Mouse (Mus musculus) embryonic facial prominence, embryonic 13.5 days (tissue): ENCODE measurements around the gene F2rl2. TPM values are rescaled to one million over a fixed set of nuclear protein-coding genes. Genes with fewer than 3 reads are reported as not detected.

Source experiments
- ATAC-seq: fragments of 200-750 bp; cut with Nextera tagmentation; 2 replicates; pipeline ENCODE4 v1.8.0; 2017; ENCODE audit warnings: low read depth; ENCODE audit not compliant: insufficient number of reproducible peaks, insufficient read depth, low FRiP score, low TSS enrichment
- H3K27ac ChIP-seq: fragments of 300-500 bp; sonication (generic); 2 replicates; pipeline ENCODE4 v1.5.1; 2015; ENCODE audit warnings: moderate library complexity, mild to moderate bottlenecking, inconsistent platforms
- H3K27me3 ChIP-seq: fragments of 300-500 bp; sonication (generic); 2 replicates; pipeline ENCODE4 v1.6.1; 2015; ENCODE audit warnings: mild to moderate bottlenecking, inconsistent platforms
- H3K36me3 ChIP-seq: fragments of 300-500 bp; sonication (generic); 2 replicates; pipeline ENCODE4 v1.6.1; 2015; ENCODE audit warnings: mild to moderate bottlenecking, inconsistent platforms
- H3K4me1 ChIP-seq: fragments of 300-500 bp; sonication (generic); 2 replicates; pipeline ENCODE4 v1.6.1; 2015; ENCODE audit warnings: inconsistent platforms
- H3K4me2 ChIP-seq: fragments of 300-500 bp; sonication (generic); 2 replicates; pipeline ENCODE4 v1.6.1; 2015; ENCODE audit warnings: moderate library complexity, mild to moderate bottlenecking, inconsistent platforms
- H3K4me3 ChIP-seq: fragments of 300-500 bp; sonication (generic); 2 replicates; pipeline ENCODE4 v1.5.1; 2015; ENCODE audit warnings: mild to moderate bottlenecking, inconsistent platforms
- H3K9ac ChIP-seq: fragments of 300-500 bp; sonication (generic); 2 replicates; pipeline ENCODE4 v1.6.1; 2015; ENCODE audit warnings: mild to moderate bottlenecking, inconsistent platforms
- H3K9me3 ChIP-seq: fragments of 300-500 bp; sonication (generic); 2 replicates; pipeline ENCODE4 v1.6.1; 2016; ENCODE audit warnings: inconsistent platforms
- WGBS: fragments of 180-500 bp; shearing (Covaris S2); methylation state at CpG from one replicate; pipeline ENCODE4 v1.1.7; 2015; ENCODE audit warnings: mixed read lengths; 5-methylcytosine and 5-hydroxymethylcytosine counted together
- polyA plus RNA-seq: library from polyadenylated mRNA; unstranded; fragments of >200 nt; fragmentation: Nextera tagmentation; extraction: Ambion mirVana; gene quantifications from 2 replicates; pipeline ENCODE4 v1.2.1, GENCODE M21; 2015

F2rl2 gene
- polyA plus RNA-seq, 1 experiment from 2014 or later = 1.3 TPM

DNA sequence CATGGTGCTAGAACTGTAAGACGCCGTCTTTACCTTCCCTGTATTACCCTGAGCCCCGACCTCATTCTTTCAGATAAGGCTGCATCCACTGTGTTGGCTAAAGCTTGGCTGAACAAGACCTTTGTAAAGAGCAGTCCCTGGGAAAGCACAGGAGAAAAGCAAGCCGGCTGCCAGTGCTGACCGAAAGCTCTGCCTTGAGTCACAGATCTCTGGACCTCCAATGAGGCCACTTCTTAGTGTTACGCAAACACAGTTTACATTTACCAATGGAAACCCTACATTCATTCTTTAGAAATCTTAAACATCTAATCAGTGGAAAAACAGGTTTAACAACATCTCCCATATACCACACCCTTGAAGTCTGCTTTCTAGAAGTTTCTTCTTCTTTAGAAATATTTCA lies 8.9 kb downstream of the F2rl2 start:
- no peak for ATAC-seq
- H3K4me1 ChIP-seq = 0 out of 2 replicates have a peak, but pooled peaks cover 6% of the 10 kb centered on the region
- 89% methylated on average over 6 of the region's 6 CpGs for WGBS

DNA sequence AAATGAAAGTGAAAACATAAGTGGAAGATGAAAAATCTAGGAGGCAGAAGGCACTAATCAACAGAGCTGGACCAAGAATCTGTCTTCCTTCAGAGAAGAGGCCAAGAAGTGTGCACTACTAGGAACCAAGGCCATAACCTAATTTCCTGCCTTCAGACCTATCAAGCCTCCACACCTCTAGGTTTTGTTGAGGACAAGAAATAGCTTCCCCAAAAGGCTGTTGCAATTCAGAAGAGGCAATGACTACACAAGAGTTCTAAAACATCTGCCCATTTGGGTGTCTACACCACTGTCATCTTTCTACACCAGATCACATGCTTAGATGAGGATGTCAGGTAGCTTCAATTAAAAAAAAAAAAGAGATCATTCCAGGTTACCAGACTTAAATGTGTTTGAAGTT lies 15.4 kb downstream of the F2rl2 start:
- no peaks in the 10 kb centered on the region for H3K27me3 ChIP-seq
- H3K36me3 ChIP-seq = 0 out of 2 replicates have a peak, but pooled peaks cover 13% of the 10 kb centered on the region
- no peak overlapping the region for H3K4me3 ChIP-seq
- no peak overlapping the region for H3K4me2 ChIP-seq
- no peaks in the 10 kb centered on the region for H3K9me3 ChIP-seq
- H3K27ac ChIP-seq = no peak overlapping the region
- ATAC-seq = no peak
- H3K9ac ChIP-seq = no peak overlapping the region
- H3K4me1 ChIP-seq = no peaks in the 10 kb centered on the region

More for the DNA sequence above, 8.9 kb downstream of the F2rl2 start:
- Histone ChIP-seq H3K9me3 (no peaks in the 10 kb centered on the region), H3K4me2 (no peak overlapping the region), H3K9ac (no peak overlapping the region), H3K27me3 (no peaks in the 10 kb centered on the region), H3K36me3 (peaks cover 7% of the 10 kb centered on the region; the same call in 1 of the 2 replicates), H3K27ac (no peak overlapping the region), H3K4me3 (no peak overlapping the region)

DNA sequence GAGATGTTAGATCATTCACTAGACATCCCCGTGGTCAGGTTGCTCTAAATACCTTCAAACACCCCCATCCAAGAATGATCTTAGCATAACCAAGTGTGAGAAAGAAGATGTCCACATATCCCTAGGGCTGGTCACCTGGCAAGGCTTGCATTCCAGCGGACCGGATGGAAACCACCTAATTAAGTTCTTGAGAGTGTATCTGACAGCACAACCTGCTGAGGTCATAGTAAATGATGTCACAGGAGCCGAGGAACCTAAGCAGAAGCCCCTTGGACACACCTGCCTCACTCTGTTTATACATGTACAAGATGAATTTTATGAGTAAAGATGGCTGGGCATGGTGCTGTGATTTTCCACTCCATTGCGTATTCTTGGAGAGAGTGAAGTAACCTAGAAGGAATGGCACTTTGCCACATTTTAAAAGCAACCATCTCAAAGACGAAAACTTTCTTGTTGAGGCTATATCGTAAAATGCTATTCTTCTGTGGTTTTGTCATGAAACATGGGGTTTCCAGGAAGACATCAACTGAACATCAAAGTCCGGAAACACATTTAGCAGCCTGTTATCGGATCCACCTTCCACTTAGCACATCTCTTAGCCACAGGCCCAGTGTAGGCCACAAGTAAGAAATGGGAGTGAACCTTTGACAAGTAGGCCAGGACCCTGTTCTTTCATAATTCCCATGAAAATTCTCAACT lies 16.1 kb downstream of the F2rl2 start:
- no peak for ATAC-seq
- Histone ChIP-seq H3K27me3 (no peaks in the 10 kb centered on the region), H3K9ac (no peak overlapping the region), H3K36me3 (0 out of 2 replicates have a peak, but pooled peaks cover 12% of the 10 kb centered on the region), H3K4me1 (no peaks in the 10 kb centered on the region), H3K4me3 (no peak overlapping the region), H3K9me3 (no peaks in the 10 kb centered on the region), H3K4me2 (no peak overlapping the region), H3K27ac (no peak overlapping the region)
- WGBS = 90% methylated on average over 9 of the region's 9 CpGs

DNA sequence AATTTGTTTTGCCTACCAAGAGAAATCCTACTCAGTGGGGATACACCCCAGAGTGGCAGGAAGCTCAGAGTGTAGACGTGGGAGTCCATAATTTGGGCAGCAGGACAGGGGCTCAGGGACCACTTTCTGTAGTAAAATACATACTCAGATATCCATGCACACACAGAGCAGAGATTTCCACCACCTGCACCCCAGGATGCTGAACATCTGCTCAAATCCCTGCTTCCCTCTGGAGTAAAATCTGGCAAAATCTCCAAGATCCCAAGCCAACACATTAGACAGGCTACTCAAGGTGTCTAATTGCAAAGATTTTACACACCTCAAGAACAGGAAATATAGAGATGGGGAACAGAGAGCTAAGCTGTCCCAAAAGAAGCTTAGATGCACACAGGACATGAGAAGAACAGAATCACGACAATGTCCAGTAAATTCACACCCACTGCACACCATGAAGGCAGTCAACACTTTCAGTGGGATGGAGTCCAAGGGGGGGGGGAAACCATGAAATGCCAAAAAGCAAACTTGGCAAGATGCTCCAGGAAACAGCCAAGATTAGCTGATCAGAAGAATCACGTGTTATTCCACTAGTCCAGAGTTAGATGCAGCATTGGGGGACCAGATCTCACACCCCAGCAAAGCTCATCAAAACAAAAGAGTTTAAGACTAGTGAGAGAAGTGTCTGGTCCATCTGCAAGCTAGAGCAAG lies 17.8 kb downstream of the F2rl2 start:
- WGBS = 78% methylated on average over 3 of the region's 3 CpGs

DNA sequence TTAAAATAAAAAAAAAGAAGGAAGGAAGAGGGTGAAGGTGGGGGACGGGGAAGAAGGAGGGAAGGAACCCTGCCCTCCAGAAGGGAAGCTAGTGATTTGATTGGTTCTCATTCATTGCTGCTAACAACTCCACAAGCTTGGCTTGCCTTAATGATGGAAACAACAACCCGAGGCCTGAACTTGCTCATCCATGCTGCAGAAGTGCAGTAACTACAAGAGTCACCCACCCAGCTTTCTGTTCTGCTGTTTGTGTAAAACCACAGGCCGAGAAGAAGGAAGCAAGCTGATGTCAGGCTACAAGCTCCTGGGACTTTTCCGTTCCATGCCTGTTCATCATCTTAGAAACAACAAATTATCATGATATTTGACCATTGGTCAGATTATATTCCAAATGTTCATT lies 18.7 kb downstream of the F2rl2 start:
- no peak for ATAC-seq
- Histone ChIP-seq H3K4me1 (peaks cover 6% of the 10 kb centered on the region; the same call in 1 of the 2 replicates), H3K9me3 (no peaks in the 10 kb centered on the region), H3K4me2 (no peak overlapping the region), H3K27me3 (no peaks in the 10 kb centered on the region), H3K27ac (no peak overlapping the region), H3K36me3 (0 out of 2 replicates have a peak, but pooled peaks cover 9% of the 10 kb centered on the region), H3K4me3 (no peak overlapping the region), H3K9ac (no peak overlapping the region)
- WGBS = 80% methylated on average over 4 of the region's 4 CpGs

More for the DNA sequence above, 17.8 kb downstream of the F2rl2 start:
- H3K4me3 ChIP-seq = no peak overlapping the region
- 0 out of 2 replicates have a peak, but pooled peaks cover 1% of the 10 kb centered on the region for H3K4me1 ChIP-seq
- H3K9me3 ChIP-seq = no peaks in the 10 kb centered on the region
- H3K36me3 ChIP-seq = 0 out of 2 replicates have a peak, but pooled peaks cover 9% of the 10 kb centered on the region
- no peak overlapping the region for H3K4me2 ChIP-seq
- no peak for ATAC-seq
- no peak overlapping the region for H3K27ac ChIP-seq
- no peak overlapping the region for H3K9ac ChIP-seq
- no peaks in the 10 kb centered on the region for H3K27me3 ChIP-seq

DNA sequence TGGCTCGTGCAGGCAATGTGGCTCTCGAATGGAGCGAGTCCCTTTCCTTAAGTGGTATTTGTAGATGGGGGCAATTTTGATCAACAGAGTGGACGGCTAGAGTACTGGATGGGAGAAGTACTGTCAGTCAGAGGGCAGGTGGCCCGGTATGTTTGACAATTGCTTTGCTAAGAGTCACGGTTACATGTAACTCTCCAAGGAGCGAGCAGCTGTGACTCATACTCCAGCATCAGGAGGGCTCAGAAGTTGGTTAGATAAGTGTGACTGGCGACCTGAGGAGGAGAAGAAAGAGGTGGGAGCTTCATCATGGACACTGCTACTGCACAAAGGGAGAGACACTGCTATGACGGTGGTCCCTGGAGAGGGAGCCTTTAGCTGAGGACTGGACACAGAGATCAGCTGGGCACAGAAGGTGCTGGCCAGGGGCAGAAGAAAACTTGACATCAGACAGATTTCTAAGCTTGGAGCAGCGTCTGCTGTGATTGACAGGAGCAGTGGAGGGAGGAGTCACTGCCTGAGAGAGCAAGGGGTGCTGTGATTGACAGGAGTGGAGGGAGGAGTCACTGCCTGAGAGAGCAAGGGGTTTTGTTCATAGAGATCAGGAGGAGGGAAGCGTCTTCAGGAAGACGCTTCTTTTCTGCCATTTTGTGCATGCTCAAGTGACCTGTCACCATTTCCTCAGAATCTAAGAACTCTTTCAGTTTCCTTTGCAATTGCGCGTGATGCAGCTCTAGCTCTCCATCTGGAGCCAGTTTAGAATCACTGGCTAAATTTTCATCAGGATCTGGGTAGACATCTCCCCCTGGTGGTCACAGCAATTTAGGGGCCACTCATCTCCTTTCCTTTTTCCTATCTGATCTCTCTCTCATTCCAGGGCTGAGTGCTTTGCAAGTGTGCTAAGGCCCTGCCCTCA lies 22.9 kb downstream of the F2rl2 start:
- no peaks in the 10 kb centered on the region for H3K9me3 ChIP-seq
- 0 out of 2 replicates have a peak, but pooled peaks have one; percentile 48 for ATAC-seq
- H3K4me3 ChIP-seq = peak overlapping the region; percentile 27; the same call in 1 of the 2 replicates
- WGBS = 58% methylated on average over 14 of the region's 14 CpGs
- peaks cover 6% of the 10 kb centered on the region; the same call in 1 of the 2 replicates for H3K4me1 ChIP-seq
- H3K9ac ChIP-seq = peak overlapping the region; percentile 40; the same call in 1 of the 2 replicates
- peak overlapping the region; percentile 48 for H3K4me2 ChIP-seq
- no peak overlapping the region for H3K27ac ChIP-seq
- no peaks in the 10 kb centered on the region for H3K27me3 ChIP-seq
- peaks cover 11% of the 10 kb centered on the region; the same call in 1 of the 2 replicates for H3K36me3 ChIP-seq

DNA sequence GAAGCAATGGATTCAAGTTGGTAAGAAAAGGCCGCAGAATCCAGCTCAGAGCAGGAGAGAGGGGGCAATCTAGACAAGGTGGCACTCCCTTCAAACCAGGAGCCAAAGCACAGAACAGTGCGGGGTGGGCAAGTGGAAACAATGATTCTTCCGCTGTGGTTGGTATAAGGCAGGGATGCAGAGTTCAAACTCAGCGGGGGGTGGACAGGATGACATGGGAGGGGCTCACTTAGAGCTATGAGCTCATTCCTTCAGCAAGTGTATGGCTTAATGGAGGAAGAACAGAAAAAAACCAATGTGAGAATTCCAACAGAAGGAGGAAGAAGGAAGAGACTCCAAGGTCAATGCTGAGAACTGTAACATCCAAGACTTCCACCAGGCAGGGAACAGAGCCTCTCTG lies 33.8 kb downstream of the F2rl2 start:
- Histone ChIP-seq H3K27me3 (no peaks in the 10 kb centered on the region), H3K4me1 (no peaks in the 10 kb centered on the region), H3K9ac (no peak overlapping the region), H3K4me2 (no peak overlapping the region), H3K4me3 (no peak overlapping the region), H3K27ac (no peak overlapping the region), H3K36me3 (peaks cover 7% of the 10 kb centered on the region; the same call in 1 of the 2 replicates), H3K9me3 (no peaks in the 10 kb centered on the region)
- no peak for ATAC-seq
- WGBS = 93% methylated on average over 4 of the region's 4 CpGs

DNA sequence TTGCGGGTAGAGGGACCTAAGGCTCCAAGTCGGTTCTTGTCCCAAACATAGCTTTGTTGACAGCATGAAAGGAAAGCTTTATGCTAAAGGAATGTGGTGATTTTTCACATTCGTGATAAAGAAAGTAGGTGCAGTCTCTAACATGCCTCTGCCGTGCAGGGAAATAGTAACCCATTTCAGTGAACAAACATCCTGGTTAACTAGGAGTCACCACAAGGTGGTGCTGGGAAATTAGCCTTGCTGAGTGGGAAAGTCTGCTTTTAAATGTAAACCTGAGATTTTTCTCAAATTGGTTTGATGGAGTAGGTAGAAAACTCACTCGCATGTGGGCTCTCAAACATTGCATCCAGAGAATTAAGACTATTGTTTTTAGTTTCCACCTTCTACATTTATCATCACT lies 43.0 kb downstream of the F2rl2 start:
- H3K4me1 ChIP-seq = peaks cover 38% of the 10 kb centered on the region
- ATAC-seq = no peak
- H3K4me3 ChIP-seq = no peak overlapping the region
- H3K27me3 ChIP-seq = no peaks in the 10 kb centered on the region
- no peak overlapping the region for H3K4me2 ChIP-seq
- no peak overlapping the region for H3K9ac ChIP-seq
- no peaks in the 10 kb centered on the region for H3K9me3 ChIP-seq
- no peaks in the 10 kb centered on the region for H3K36me3 ChIP-seq
- 66% methylated on average over 5 of the region's 5 CpGs for WGBS
- H3K27ac ChIP-seq = no peak overlapping the region

DNA sequence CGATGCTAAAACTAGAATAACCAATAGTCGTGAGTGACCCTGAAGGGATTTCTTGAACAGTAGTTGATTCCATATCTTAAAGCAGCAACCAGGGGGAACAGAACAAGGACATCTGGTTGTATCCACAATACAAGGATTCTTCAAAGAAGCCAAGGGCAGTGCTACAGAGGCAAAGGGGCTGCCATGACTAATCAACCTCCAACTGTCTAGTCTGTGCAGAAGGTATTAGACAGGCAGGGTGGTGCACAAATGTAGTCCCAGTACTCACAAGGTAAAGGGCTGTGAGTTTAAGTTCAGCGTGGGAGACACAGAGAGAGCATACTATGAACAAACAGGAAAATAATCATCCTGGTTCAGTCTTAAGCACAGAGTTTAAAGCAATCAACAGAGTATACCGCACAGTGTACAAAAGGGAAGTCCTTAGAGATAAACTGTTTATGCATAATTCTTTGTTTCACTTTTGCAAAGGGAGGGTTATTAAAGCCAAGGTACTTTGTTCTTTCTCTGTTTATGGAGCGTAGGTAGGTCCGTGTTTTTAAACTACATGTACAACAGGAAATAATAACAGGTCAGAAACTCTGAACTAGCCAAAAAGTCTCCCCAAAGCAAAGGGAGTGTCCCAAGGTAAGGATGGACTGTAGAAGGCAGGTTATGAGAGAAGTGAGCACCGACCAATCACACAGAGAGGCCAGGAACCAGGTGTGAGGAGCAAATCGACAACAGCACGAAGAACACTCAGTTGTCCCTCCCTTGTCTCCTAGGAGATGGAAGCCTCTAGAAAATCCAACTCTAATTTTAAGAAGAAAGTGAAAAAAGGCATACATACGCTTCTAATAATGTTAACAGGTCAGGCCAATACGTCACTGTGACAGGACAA lies 45.4 kb downstream of the F2rl2 start:
- no peak overlapping the region for H3K4me2 ChIP-seq
- H3K27ac ChIP-seq = no peak overlapping the region
- 87% methylated on average over 11 of the region's 11 CpGs for WGBS
- H3K4me3 ChIP-seq = no peak overlapping the region
- H3K4me1 ChIP-seq = peaks cover 54% of the 10 kb centered on the region
- no peak overlapping the region for H3K9ac ChIP-seq
- H3K27me3 ChIP-seq = no peaks in the 10 kb centered on the region
- no peak for ATAC-seq
- H3K36me3 ChIP-seq = no peaks in the 10 kb centered on the region
- no peaks in the 10 kb centered on the region for H3K9me3 ChIP-seq

DNA sequence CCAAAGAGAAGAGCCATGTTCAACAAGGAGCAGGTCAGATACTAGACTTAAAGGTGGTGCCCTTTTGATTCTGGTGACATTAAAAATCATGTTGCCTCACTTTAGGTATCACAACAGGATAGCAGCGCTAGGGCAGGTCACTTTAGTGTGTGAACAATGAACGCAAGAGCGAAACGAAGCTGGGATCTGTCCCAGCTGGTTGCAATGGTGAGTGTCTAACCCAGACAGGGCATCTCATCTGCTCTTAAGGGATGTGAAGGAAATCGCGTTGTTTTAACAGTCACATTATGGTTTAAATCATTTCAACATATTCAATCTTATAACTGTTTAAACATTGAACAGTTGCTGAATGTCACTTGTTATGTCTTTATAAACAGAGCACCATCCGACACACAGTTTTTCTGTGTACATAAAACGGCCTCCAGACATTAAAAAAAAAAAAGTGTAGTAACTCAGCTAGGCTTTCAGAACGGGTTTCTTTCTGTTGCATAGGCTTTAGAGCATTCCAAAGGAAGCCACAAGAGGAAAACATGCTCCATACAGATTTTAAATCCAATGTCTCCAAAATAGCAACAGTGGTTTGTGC lies 46.3 kb downstream of the F2rl2 start:
- Histone ChIP-seq H3K27me3 (no peaks in the 10 kb centered on the region), H3K4me3 (no peak overlapping the region), H3K9me3 (no peaks in the 10 kb centered on the region), H3K27ac (peak overlapping the region; percentile 81), H3K4me2 (no peak overlapping the region), H3K4me1 (peaks cover 61% of the 10 kb centered on the region), H3K36me3 (no peaks in the 10 kb centered on the region), H3K9ac (no peak overlapping the region)
- WGBS = 45% methylated on average over 9 of the region's 9 CpGs
- no peak for ATAC-seq
